Mouse (Mus musculus): ENCODE measurements around the gene Pacsin1. TPM values are rescaled to one million over a fixed set of nuclear protein-coding genes. Genes with fewer than 3 reads are reported as not detected.
A peak's percentile ranks its signal among the peaks of the same experiment; 100 is the strongest.

The Pacsin1 gene
- total and polyA plus RNA-seq, 2 experiments from 2014 or later = 38.7 to 62.5 TPM

GRCm38 (mm10) chr17:27707954-27708661, 52.8 kb downstream of the Pacsin1 start:
- TF ChIP-seq CTCF (IDR thresholded peaks at IDR 0.05; ENCODE audit: low read depth) = no peak; the same call in 1 of the 2 replicates
- Histone ChIP-seq H3K36me3 (ENCODE audit: insufficient read depth) (peaks cover 12% of the 10 kb centered on the region), H3K4me1 (ENCODE audit: insufficient read depth) (no peaks in the 10 kb centered on the region), H3K9ac (no peak overlapping the region; the same call in 1 of the 2 replicates), H3K27ac (ENCODE audit: low read depth, low read length) (peak overlapping the region; percentile 9; the same call in 1 of the 2 replicates), H3K9me3 (ENCODE audit: low read length) (no peaks in the 10 kb centered on the region), H3K27me3 (ENCODE audit: insufficient read depth, low read length) (no peaks in the 10 kb centered on the region), H3K4me3 (ENCODE audit: low read depth, low read length) (0 out of 2 replicates have a peak overlapping the region, but pooled peaks have one; percentile 9), H3K4me2 (ENCODE audit: low read depth) (peak overlapping the region; percentile 41)
- DNase-seq (peak; percentile 76), ATAC-seq (peak; percentile 87)
- WGBS = 9% methylated on average over 24 of the region's 25 CpGs

GRCm38 (mm10) chr17:27709650-27710049, 54.3 kb downstream of the Pacsin1 start:
- Histone ChIP-seq H3K9me3 (ENCODE audit: low read length) (no peaks in the 10 kb centered on the region), H3K4me1 (ENCODE audit: insufficient read depth) (no peaks in the 10 kb centered on the region), H3K27ac (ENCODE audit: low read depth, low read length) (no peak overlapping the region), H3K27me3 (ENCODE audit: insufficient read depth, low read length) (no peaks in the 10 kb centered on the region), H3K4me3 (ENCODE audit: low read depth, low read length) (no peak overlapping the region), H3K9ac (no peak overlapping the region), H3K4me2 (ENCODE audit: low read depth) (no peak overlapping the region), H3K36me3 (ENCODE audit: insufficient read depth) (peaks cover 5% of the 10 kb centered on the region)
- no peak for DNase-seq
- WGBS = 78% methylated on average over 5 of the region's 5 CpGs
- TF ChIP-seq CTCF (IDR thresholded peaks at IDR 0.05; ENCODE audit: low read depth) = no peak
- no peak for ATAC-seq

- Histone ChIP-seq H3K9me3 (ENCODE audit: low read length) (no peaks in the 10 kb centered on the region), H3K27ac (ENCODE audit: low read depth, low read length) (no peak overlapping the region), H3K27me3 (ENCODE audit: insufficient read depth, low read length) (no peaks in the 10 kb centered on the region), H3K4me1 (ENCODE audit: insufficient read depth) (no peaks in the 10 kb centered on the region), H3K4me2 (ENCODE audit: low read depth) (no peak overlapping the region), H3K36me3 (ENCODE audit: insufficient read depth) (no peaks in the 10 kb centered on the region; the same call in 1 of the 2 replicates), H3K4me3 (ENCODE audit: low read depth, low read length) (no peak overlapping the region), H3K9ac (no peak overlapping the region)
- WGBS = 50% methylated on average over 1 of the region's 1 CpGs
- TF ChIP-seq CTCF (IDR thresholded peaks at IDR 0.05; ENCODE audit: low read depth) = no peak
- DNase-seq (peak; percentile 25), ATAC-seq (no peak)
These were observed 57.5 kb downstream of the Pacsin1 start for GRCm38 (mm10) chr17:27712832-27713231.

- no peak for DNase-seq
These were observed 61.5 kb downstream of the Pacsin1 start for GRCm38 (mm10) chr17:27716804-27717203.

GRCm38 (mm10) chr17:27718250-27718649, 62.9 kb downstream of the Pacsin1 start:
- ATAC-seq (peak; percentile 89), DNase-seq (peak; percentile 68)
- no peaks in the 10 kb centered on the region; the same call in 1 of the 2 replicates for H3K36me3 ChIP-seq (ENCODE audit: insufficient read depth)
- no peak overlapping the region for H3K4me2 ChIP-seq (ENCODE audit: low read depth)
- no peak overlapping the region for H3K9ac ChIP-seq
- H3K4me3 ChIP-seq (ENCODE audit: low read depth, low read length) = no peak overlapping the region
- no peaks in the 10 kb centered on the region for H3K9me3 ChIP-seq (ENCODE audit: low read length)
- 54% methylated on average over 5 of the region's 5 CpGs for WGBS
- no peaks in the 10 kb centered on the region for H3K4me1 ChIP-seq (ENCODE audit: insufficient read depth)
- no peaks in the 10 kb centered on the region for H3K27me3 ChIP-seq (ENCODE audit: insufficient read depth, low read length)
- peak; percentile 72 for TF ChIP-seq CTCF (IDR thresholded peaks at IDR 0.05; ENCODE audit: low read depth)
- H3K27ac ChIP-seq (ENCODE audit: low read depth, low read length) = no peak overlapping the region

More at GRCm38 (mm10) chr17:27716804-27717203, 61.5 kb downstream of the Pacsin1 start:
- WGBS = 5% methylated on average over 16 of the region's 16 CpGs
- Histone ChIP-seq H3K9ac (no peak overlapping the region), H3K27me3 (ENCODE audit: insufficient read depth, low read length) (no peaks in the 10 kb centered on the region), H3K9me3 (ENCODE audit: low read length) (no peaks in the 10 kb centered on the region), H3K27ac (ENCODE audit: low read depth, low read length) (no peak overlapping the region), H3K4me3 (ENCODE audit: low read depth, low read length) (peak overlapping the region; percentile 17; the same call in 1 of the 2 replicates), H3K36me3 (ENCODE audit: insufficient read depth) (no peaks in the 10 kb centered on the region; the same call in 1 of the 2 replicates), H3K4me1 (ENCODE audit: insufficient read depth) (no peaks in the 10 kb centered on the region), H3K4me2 (ENCODE audit: low read depth) (peak overlapping the region; percentile 45)
- TF ChIP-seq CTCF (IDR thresholded peaks at IDR 0.05; ENCODE audit: low read depth) = no peak
- ATAC-seq = no peak; the same call in 1 of the 2 replicates

DNA sequence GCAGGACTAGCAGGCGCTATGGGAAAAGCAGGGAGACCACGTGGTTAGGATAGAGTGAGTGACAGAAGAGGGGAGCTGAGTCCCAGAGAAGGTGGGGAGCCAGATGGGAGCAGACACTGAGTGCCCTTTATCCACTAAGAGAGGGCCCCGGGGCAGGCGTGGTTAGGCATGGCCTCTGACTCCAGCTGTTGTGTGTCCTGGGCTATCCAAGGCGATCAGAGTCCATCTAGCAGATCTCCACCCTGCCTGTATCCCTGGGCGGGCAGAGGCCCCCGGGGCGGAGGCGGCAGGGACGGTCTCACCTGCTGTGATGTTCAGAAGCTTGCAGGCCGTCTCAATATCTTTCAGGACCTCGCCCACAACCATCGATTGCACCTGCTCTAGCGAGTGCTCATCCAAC, 64.4 kb downstream of the Pacsin1 start:
- Histone ChIP-seq H3K27ac (ENCODE audit: low read depth, low read length) (no peak overlapping the region), H3K4me3 (ENCODE audit: low read depth, low read length) (no peak overlapping the region), H3K4me2 (ENCODE audit: low read depth) (no peak overlapping the region), H3K9ac (no peak overlapping the region), H3K27me3 (ENCODE audit: insufficient read depth, low read length) (no peaks in the 10 kb centered on the region), H3K36me3 (ENCODE audit: insufficient read depth) (no peaks in the 10 kb centered on the region), H3K9me3 (ENCODE audit: low read length) (no peaks in the 10 kb centered on the region), H3K4me1 (ENCODE audit: insufficient read depth) (no peaks in the 10 kb centered on the region)
- 71% methylated on average over 14 of the region's 14 CpGs for WGBS
- DNase-seq (no peak), ATAC-seq (no peak)
- TF ChIP-seq CTCF (IDR thresholded peaks at IDR 0.05; ENCODE audit: low read depth) = no peak

DNA sequence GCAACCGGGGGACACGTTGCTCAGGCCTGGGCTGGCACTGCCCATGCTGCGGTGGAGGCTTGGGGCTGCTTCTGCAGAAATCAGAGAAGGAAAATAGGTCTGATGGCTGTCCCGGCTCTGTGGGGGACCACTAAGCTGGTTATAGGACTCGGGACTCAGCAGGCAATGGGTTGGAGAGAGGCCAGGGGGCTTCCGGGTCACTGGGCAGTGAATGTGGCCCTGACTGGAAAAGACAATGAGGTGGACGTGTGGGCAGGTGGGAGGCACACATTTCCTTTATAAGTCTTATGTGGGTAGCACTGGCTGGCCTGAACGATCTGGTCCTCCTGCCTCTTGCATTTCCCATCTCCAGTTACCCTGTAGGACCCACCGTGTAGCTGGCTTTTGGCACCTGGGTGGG, 65.0 kb downstream of the Pacsin1 start:
- no peaks in the 10 kb centered on the region for H3K4me1 ChIP-seq (ENCODE audit: insufficient read depth)
- H3K4me2 ChIP-seq (ENCODE audit: low read depth) = no peak overlapping the region
- DNase-seq (no peak), ATAC-seq (no peak)
- H3K27me3 ChIP-seq (ENCODE audit: insufficient read depth, low read length) = no peaks in the 10 kb centered on the region
- H3K4me3 ChIP-seq (ENCODE audit: low read depth, low read length) = no peak overlapping the region
- no peak overlapping the region for H3K9ac ChIP-seq
- 32% methylated on average over 9 of the region's 9 CpGs for WGBS
- no peak overlapping the region for H3K27ac ChIP-seq (ENCODE audit: low read depth, low read length)
- H3K9me3 ChIP-seq (ENCODE audit: low read length) = no peaks in the 10 kb centered on the region
- no peaks in the 10 kb centered on the region for H3K36me3 ChIP-seq (ENCODE audit: insufficient read depth)
- TF ChIP-seq CTCF (IDR thresholded peaks at IDR 0.05; ENCODE audit: low read depth) = no peak

Measured in forebrain, postnatal 0 days (tissue).